Mouse (Mus musculus) Patski (cell line): Measurements from ENCODE around the gene Smurf1. TPM values are rescaled to one million over a fixed set of nuclear protein-coding genes. Genes with fewer than 3 reads are reported as not detected.

ENCODE experiments used
- ATAC-seq: fragments of 100-300 bp; one replicate; pipeline ENCODE4 v1.8.0; 2021
- CTCF ChIA-PET: fragments of 350-600 bp; sonication (Branson Sonifier 250); formaldehyde crosslinking; loops from one replicate; lab custom pipeline; 2022; ENCODE audit warnings: inconsistent platforms; lab: Charles Lee
- POLR2A ChIA-PET: fragments of 350-600 bp; sonication (Branson Sonifier 250); formaldehyde crosslinking; loops from one replicate; lab custom pipeline; 2022; ENCODE audit warnings: antibody characterized with exemption, inconsistent platforms; lab: Charles Lee
- DNase-seq: peaks from one replicate; pipeline ENCODE4 v3.0.0-alpha.2; 2011; ENCODE audit warnings: low read depth, low spot score
- H3K27me3 ChIP-seq: fragments of 371-371 bp; one replicate; pipeline ENCODE4 v1.5.1; 2021
- CTCF ChIP-seq: fragments of 100-300 bp; IDR thresholded peaks from one replicate; pipeline ENCODE4 v1.5.1; 2021
- in situ Hi-C: fragments of 300-500 bp; cut with MboI; formaldehyde crosslinking; loops from 3 replicates; pipeline ENCODE4 v1.11.1; 2018; ENCODE audit warnings: low pct_unique_long_range_greater_than_20kb, mixed read lengths
- polyA plus RNA-seq: library from polyadenylated mRNA; unstranded; gene quantifications from one replicate; pipeline ENCODE4 v1.2.3, GENCODE M21; 2021

Gene Smurf1
- polyA plus RNA-seq, 1 experiment from 2014 or later, result 50.0 TPM

DNA sequence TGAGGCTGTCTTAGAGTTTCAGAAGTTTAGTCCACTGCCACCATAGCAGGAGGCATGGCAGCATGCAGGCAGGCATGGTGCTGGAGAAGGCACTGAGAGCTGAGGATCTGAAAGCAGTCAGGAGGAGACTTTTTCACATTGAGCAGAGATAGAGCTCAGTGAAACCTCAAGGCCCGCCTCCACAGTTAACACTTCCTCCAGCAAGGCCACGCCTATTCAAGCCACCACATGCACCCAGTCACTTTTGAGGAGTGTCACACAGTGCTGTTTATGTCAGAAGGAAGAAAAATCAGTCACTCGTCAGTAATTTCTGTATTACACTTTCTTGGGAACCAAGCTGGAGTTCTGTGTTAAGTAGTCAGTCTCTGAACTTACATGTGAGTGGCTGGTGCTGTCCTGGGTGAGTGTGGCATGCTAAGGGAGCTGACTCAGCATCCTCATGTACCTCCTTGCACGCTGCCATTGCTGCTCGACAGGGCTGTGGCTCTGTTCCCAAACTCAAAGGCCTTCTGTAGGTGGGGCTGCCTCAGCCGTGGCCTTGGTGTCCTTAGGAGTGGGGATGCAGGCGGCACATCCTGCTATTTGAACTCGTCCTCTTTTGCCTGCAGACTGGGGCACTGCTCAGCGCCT lies 133.7 kb downstream of the Smurf1 start:
- no peak for ATAC-seq
- TF ChIP-seq CTCF, result no peak
- ChIA-PET POLR2A (no interaction called here), CTCF (interaction anchor here (1.1 to 1.4 kb wide), 3 partner anchors 10 to 37 kb away, joined by 3 read pairs; no protein-coding TSS in a partner anchor)
- in situ Hi-C loops, result no loop called here
- H3K27me3 ChIP-seq, result no peaks in the 10 kb centered on the region
- no peak for DNase-seq

DNA sequence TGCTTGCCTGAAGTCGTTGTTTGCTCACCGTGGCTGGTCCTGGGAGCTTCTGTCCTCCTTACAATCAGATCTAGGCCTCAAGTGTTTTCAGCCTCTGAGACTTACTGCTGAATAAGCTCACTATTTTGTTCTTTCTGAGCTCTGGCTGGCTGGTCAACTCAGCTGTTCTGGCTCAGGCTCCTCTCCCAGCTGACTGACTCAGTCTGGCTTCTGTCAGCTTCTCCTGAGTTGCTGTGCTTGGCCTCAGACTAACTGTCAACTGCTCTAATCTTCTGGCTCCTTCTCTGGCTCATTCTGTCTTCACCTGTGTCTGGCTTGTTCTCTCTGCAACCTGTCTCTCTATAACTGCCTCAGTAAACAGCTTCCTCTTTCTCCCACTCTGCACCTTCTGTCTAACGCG lies 136.0 kb downstream of the Smurf1 start:
- in situ Hi-C loops, result no loop called here
- no peak for TF ChIP-seq CTCF
- ATAC-seq, result no peak
- POLR2A ChIA-PET, result interaction anchor here (0.6 kb wide), 1 partner anchor 48 kb away, joined by 4 read pairs; no protein-coding TSS in a partner anchor
- no peak for DNase-seq
- no peaks in the 10 kb centered on the region for H3K27me3 ChIP-seq
- CTCF ChIA-PET, result interaction anchor here (1.7 kb wide), 1 partner anchor 159 kb away, joined by 5 read pairs; no protein-coding TSS in a partner anchor

DNA sequence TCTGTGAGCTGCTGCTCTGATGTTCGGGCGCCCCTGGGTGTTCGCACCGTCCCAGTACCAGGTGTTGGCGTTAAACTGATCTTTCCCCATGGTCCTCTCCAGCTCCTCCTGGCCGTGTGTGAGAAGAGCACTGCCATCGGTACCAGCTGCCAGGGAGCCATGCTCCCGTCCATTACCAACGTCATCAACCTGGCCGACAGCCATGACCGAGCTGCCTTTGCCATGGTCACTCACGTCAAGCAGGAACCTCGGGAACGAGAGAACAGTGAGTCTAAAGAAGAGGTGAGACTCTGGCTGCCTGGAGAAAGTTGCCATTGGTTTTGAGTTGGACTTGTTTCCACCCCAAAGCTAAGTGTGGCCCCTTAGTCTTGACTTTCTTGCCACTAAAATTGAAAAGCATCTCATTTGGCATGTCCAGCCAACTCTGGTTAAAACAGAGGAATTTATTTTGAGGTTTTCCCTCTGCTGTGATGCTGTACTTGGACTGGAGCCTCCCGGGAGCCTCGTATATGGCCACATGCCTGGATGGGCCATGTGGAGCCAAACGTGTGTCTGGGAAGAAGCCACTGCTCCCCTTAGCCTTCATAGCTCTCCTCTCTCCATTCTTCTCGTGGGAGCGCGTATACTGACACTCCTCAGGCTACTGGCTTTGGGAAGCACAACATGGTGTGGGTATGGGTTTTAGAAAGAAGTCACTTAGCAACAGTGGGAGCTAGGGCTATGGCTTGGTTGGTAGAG lies 137.1 kb downstream of the Smurf1 start:
- ATAC-seq (no peak), DNase-seq (no peak)
- no peak for TF ChIP-seq CTCF
- CTCF ChIA-PET, result interaction anchor here (1.2 to 1.7 kb wide), 2 partner anchors 9 to 160 kb away, joined by 4 to 5 read pairs; no protein-coding TSS in a partner anchor
- in situ Hi-C loops, result no loop called here
- POLR2A ChIA-PET, result no interaction called here
- H3K27me3 ChIP-seq, result no peaks in the 10 kb centered on the region

Other genes starting within 250 kb of the Smurf1 start
- 0.09 TPM for gene Tmem130, start 204.0 kb downstream of the Smurf1 start, polyA plus RNA-seq
- 76.0 TPM for gene Trrap, start 198.1 kb downstream of the Smurf1 start, polyA plus RNA-seq
- not detected for gene Gm4871, start 66.9 kb upstream of the Smurf1 start, polyA plus RNA-seq
- not detected for gene 1700018F24Rik, start 77.1 kb upstream of the Smurf1 start, polyA plus RNA-seq
- gene Arpc1a, start 118.0 kb upstream of the Smurf1 start, polyA plus RNA-seq, result 164 TPM
- gene Kpna7, start 118.2 kb upstream of the Smurf1 start, polyA plus RNA-seq, result 0.21 TPM
- gene Arpc1b, start 148.4 kb upstream of the Smurf1 start, polyA plus RNA-seq, result 707 TPM
- gene Pdap1, start 174.4 kb upstream of the Smurf1 start, polyA plus RNA-seq, result 188 TPM
- 170 TPM for gene Bud31, start 174.5 kb upstream of the Smurf1 start, polyA plus RNA-seq
- 16.9 TPM for gene Ptcd1, start 201.3 kb upstream of the Smurf1 start, polyA plus RNA-seq
- gene Cpsf4, start 201.4 kb upstream of the Smurf1 start, polyA plus RNA-seq, result 33.9 TPM
- gene Atp5j2, start 226.2 kb upstream of the Smurf1 start, polyA plus RNA-seq, result 581 TPM
- 11.6 TPM for gene Zkscan14, start 236.0 kb upstream of the Smurf1 start, polyA plus RNA-seq
- 14.0 TPM for gene Zkscan5, start 238.7 kb upstream of the Smurf1 start, polyA plus RNA-seq